Mouse (Mus musculus) intestine, embryonic 14.5 days (tissue): Measurements from ENCODE around the gene Cdkn1a. TPM values are rescaled to one million over a fixed set of nuclear protein-coding genes. Genes with fewer than 3 reads are reported as not detected.
A peak's percentile ranks its signal among the peaks of the same experiment; 100 is the strongest.

Experiments used
- ATAC-seq: fragments of 200-750 bp; cut with Nextera tagmentation; replicated peaks from 2 replicates; pipeline ENCODE4 v1.8.0; 2017; ENCODE audit warnings: low read depth, moderate number of reproducible peaks, moderate TSS enrichment, moderate library complexity; ENCODE audit not compliant: low FRiP score, low TSS enrichment
- DNase-seq: peaks from one replicate; pipeline ENCODE4 v3.0.0-alpha.2; 2018; ENCODE audit warnings: low spot score
- H3K27ac ChIP-seq: fragments of 300-500 bp; sonication (generic); 2 replicates; pipeline ENCODE4 v1.5.1; 2014; ENCODE audit warnings: low read depth, mild to moderate bottlenecking, control low read depth
- H3K27me3 ChIP-seq: fragments of 300-500 bp; sonication (generic); replicated peaks from 2 replicates; pipeline ENCODE4 v1.6.1; 2014; ENCODE audit warnings: low read length, control low read depth; ENCODE audit not compliant: control insufficient read depth, insufficient read depth
- H3K36me3 ChIP-seq: fragments of 300-500 bp; sonication (generic); 2 replicates; pipeline ENCODE4 v1.6.1; 2014; ENCODE audit warnings: low read length, control low read depth; ENCODE audit not compliant: control insufficient read depth, insufficient read depth
- H3K4me1 ChIP-seq: fragments of 300-500 bp; sonication (generic); replicated peaks from 2 replicates; pipeline ENCODE4 v1.6.1; 2014; ENCODE audit warnings: low read length, control low read depth, mixed read lengths; ENCODE audit not compliant: control insufficient read depth, insufficient read depth
- H3K4me2 ChIP-seq: fragments of 300-500 bp; sonication (generic); 2 replicates; pipeline ENCODE4 v1.6.1; 2014; ENCODE audit warnings: low read length
- H3K4me3 ChIP-seq: fragments of 300-500 bp; sonication (generic); 2 replicates; pipeline ENCODE4 v1.5.1; 2014; ENCODE audit warnings: low read depth, low read length, control low read depth, mixed read lengths
- H3K9ac ChIP-seq: fragments of 300-500 bp; sonication (generic); 2 replicates; pipeline ENCODE4 v1.6.1; 2014; ENCODE audit warnings: mild to moderate bottlenecking, low read length
- H3K9me3 ChIP-seq: fragments of 300-500 bp; sonication (generic); 2 replicates; pipeline ENCODE4 v1.6.1; 2016; ENCODE audit warnings: low read length, control low read depth; ENCODE audit not compliant: control insufficient read depth
- WGBS: fragments of 180-500 bp; shearing (Covaris S2); extraction: QIAGEN DNeasy Blood & Tissue Kit; methylation state at CpG from one replicate; pipeline ENCODE4 v1.1.7; 2014; 5-methylcytosine and 5-hydroxymethylcytosine counted together
- polyA plus RNA-seq: library from polyadenylated mRNA; unstranded; fragments of >200 nt; fragmentation: Nextera tagmentation; extraction: Ambion mirVana; gene quantifications from 2 replicates; pipeline ENCODE4 v1.2.1, GENCODE M21; 2014

Cdkn1a gene
- polyA plus RNA-seq, 1 experiment from 2014 or later, result 75.7 TPM

DNA sequence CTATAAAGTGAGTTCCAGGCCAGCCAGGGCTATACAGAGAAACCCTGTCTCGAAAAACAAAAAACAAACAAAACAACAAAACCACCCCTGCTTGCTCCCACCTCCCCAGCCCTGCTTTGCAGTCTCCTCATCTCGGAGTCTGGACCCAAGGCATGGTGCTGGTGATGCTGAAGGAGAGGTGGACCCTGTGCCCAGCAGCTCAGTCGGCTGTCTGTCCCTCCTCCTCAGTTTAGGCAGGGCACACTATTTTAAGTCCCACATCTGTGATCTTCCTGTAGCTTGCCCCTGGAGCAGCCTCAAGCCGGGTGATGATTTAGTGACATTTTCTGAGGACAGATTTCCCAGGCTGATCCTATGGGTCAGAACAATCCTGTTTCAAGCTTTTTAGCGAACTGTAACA is 35.2 kb upstream of the Cdkn1a start:
- no peak overlapping the region for H3K4me2 ChIP-seq
- no peaks in the 10 kb centered on the region for H3K9me3 ChIP-seq
- WGBS, result 65% methylated on average over 5 of the region's 5 CpGs
- ATAC-seq (no peak), DNase-seq (no peak)
- no peak overlapping the region for H3K4me3 ChIP-seq
- H3K27me3 ChIP-seq, result no peaks in the 10 kb centered on the region
- no peaks in the 10 kb centered on the region for H3K36me3 ChIP-seq
- H3K4me1 ChIP-seq, result peaks cover 31% of the 10 kb centered on the region
- H3K9ac ChIP-seq, result no peak overlapping the region
- no peak overlapping the region for H3K27ac ChIP-seq

DNA sequence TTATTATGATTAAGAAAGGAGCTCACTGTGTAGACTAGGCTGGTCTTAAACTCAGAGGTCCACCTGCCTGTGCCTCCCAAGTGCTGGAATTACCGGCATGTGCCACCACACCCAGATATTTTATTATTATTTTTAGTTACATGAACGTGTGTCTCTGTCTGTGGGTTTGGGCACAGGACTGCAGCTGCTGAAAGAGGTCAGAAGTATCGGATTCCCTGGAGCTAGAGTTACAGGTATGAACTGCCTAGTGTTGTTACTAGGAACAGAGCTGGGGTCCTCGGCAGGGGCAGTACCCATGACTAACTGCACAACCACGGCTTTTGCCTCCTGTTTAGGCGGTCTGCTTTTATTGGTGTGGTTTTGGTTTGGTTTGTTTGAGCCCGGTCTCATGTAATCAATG is 34.6 kb upstream of the Cdkn1a start:
- Histone ChIP-seq H3K4me2 (no peak overlapping the region), H3K27me3 (no peaks in the 10 kb centered on the region), H3K4me3 (no peak overlapping the region), H3K27ac (no peak overlapping the region), H3K9me3 (no peaks in the 10 kb centered on the region), H3K9ac (no peak overlapping the region), H3K4me1 (peaks cover 25% of the 10 kb centered on the region), H3K36me3 (no peaks in the 10 kb centered on the region)
- ATAC-seq (0 out of 2 replicates have a peak, but pooled peaks have one; percentile 45), DNase-seq (no peak)
- 10% methylated on average over 7 of the region's 7 CpGs for WGBS

DNA sequence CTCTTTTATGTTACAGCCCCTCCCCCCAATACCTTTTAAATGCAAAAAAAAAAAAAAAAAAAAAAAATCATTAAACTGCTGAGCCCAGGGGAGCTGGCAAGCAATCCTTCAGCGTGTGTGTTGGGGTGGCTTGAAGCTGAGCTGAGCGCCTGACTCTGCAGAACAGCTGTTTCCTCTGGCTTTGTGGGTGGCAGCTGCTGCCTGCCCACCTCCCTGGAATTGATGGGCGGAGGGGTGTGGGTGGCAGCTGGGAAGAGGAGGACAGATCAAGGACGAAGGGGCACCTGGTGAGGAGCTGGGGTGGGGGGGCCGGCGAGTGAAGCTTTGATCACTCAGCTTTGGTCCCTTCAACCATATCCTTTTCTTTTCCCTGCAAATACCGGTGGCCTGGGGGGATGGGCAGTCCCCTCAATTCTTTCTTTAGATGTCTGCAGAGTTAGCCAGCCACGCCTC is 34.1 kb upstream of the Cdkn1a start:
- DNase-seq (no peak), ATAC-seq (no peak)
- no peaks in the 10 kb centered on the region for H3K36me3 ChIP-seq
- peaks cover 24% of the 10 kb centered on the region for H3K4me1 ChIP-seq
- no peak overlapping the region for H3K9ac ChIP-seq
- no peak overlapping the region for H3K27ac ChIP-seq
- no peaks in the 10 kb centered on the region for H3K27me3 ChIP-seq
- no peaks in the 10 kb centered on the region for H3K9me3 ChIP-seq
- H3K4me3 ChIP-seq, result no peak overlapping the region
- WGBS, result 5% methylated on average over 8 of the region's 8 CpGs
- H3K4me2 ChIP-seq, result no peak overlapping the region

DNA sequence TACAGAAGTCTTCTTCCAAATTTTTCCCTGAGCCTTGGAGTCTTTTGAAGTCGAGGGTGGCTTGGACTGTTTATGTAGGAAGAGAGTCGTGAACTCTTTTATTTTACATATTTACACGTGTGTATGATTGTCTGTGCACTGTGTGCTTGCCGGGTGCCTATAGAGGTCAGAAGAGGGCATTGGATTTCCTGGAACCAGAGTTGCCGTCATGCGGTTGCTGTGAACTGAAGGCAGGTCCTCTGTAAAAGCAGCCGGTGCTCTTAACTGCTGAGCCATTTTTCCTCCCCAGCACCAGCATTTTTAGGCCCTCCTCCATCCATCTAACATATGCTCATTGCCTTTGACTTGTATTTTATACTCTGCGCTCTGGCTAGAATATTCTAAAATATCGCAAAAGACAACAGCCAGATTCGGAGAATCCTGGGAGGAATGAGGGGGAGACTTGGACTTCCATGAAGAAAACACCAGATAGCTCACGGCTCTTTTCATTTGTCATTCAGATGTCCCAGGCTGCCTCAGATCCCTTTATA is 33.4 kb upstream of the Cdkn1a start:
- DNase-seq, result no peak
- Histone ChIP-seq H3K27me3 (no peaks in the 10 kb centered on the region), H3K9me3 (no peaks in the 10 kb centered on the region), H3K36me3 (no peaks in the 10 kb centered on the region), H3K9ac (no peak overlapping the region), H3K4me1 (peaks cover 28% of the 10 kb centered on the region), H3K4me2 (no peak overlapping the region), H3K27ac (no peak overlapping the region), H3K4me3 (no peak overlapping the region)
- 76% methylated on average over 11 of the region's 11 CpGs for WGBS
- ATAC-seq, result no peak

DNA sequence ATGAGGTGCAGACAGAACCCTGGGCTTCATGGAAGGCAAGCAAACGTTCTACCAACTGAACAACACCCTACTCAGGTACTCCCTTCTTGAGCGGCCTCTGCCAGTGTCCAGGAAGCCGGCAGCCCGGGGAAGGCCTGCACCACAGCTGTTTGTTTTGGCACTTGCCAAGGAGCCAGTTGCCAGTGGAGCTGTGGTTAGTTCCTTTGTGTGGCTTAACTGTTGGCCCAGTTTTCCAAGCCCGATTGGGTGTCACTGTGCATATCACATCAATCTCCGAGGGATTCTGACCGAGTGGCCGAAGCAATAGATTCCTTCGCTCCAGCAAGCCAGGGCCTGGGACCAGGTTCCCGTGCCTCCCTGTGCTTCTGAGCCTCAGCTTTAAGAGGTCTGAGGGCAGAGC is 32.8 kb upstream of the Cdkn1a start:
- no peak for DNase-seq
- H3K36me3 ChIP-seq, result no peaks in the 10 kb centered on the region
- H3K27ac ChIP-seq, result no peak overlapping the region
- H3K4me3 ChIP-seq, result no peak overlapping the region
- no peak overlapping the region for H3K9ac ChIP-seq
- H3K4me2 ChIP-seq, result no peak overlapping the region
- no peaks in the 10 kb centered on the region for H3K9me3 ChIP-seq
- no peaks in the 10 kb centered on the region for H3K27me3 ChIP-seq
- no peak for ATAC-seq
- H3K4me1 ChIP-seq, result peaks cover 32% of the 10 kb centered on the region
- 82% methylated on average over 10 of the region's 10 CpGs for WGBS

DNA sequence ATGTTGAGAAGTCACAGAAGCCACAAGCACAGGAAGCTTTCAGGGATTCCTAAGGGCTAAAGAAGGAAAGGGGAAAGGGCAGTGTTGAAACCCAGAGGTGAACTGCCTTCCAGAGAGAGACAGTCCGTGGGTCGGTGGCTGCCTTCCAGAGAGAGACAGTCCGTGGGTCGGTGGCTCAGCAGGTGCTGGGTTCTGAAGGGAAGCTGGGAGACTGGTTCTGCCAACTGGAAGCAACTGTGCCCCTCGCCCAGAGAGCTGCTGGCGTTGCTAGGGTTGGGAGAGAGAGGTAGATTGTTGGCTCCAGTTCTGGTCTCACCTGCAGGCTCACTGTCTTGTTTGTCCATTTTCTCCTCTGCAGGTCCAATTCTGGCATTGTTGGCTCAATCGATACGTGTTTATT is 32.3 kb upstream of the Cdkn1a start:
- Histone ChIP-seq H3K4me3 (no peak overlapping the region), H3K9ac (no peak overlapping the region), H3K27me3 (no peaks in the 10 kb centered on the region), H3K4me2 (no peak overlapping the region), H3K4me1 (peaks cover 32% of the 10 kb centered on the region), H3K9me3 (no peaks in the 10 kb centered on the region), H3K36me3 (no peaks in the 10 kb centered on the region), H3K27ac (no peak overlapping the region)
- no peak for ATAC-seq
- DNase-seq, result no peak
- WGBS, result 76% methylated on average over 8 of the region's 8 CpGs

DNA sequence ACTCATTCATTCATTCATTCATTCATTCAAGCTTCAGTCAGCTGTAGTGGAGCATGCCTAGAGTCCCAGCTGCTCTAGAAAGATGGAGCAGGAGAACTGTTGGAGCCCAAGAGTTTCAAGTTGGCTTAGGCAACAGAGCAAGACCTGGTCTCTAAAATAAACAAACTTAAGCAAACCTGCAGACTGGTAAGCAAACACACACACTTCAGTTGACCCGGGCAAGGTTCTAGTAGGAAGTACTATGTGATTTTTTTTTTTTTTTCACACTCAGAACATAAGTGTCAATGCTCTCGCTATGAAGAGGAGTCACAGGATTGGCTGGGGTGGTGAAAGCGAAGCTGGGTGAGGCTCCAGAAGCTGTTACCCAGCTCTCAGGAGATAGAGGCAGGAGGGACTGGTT is 31.2 kb upstream of the Cdkn1a start:
- WGBS, result 62% methylated on average over 3 of the region's 3 CpGs
- Histone ChIP-seq H3K9me3 (no peaks in the 10 kb centered on the region), H3K4me1 (peaks cover 25% of the 10 kb centered on the region), H3K4me3 (no peak overlapping the region), H3K9ac (no peak overlapping the region), H3K27ac (no peak overlapping the region), H3K36me3 (no peaks in the 10 kb centered on the region), H3K27me3 (no peaks in the 10 kb centered on the region), H3K4me2 (no peak overlapping the region)
- no peak for ATAC-seq
- DNase-seq, result no peak

DNA sequence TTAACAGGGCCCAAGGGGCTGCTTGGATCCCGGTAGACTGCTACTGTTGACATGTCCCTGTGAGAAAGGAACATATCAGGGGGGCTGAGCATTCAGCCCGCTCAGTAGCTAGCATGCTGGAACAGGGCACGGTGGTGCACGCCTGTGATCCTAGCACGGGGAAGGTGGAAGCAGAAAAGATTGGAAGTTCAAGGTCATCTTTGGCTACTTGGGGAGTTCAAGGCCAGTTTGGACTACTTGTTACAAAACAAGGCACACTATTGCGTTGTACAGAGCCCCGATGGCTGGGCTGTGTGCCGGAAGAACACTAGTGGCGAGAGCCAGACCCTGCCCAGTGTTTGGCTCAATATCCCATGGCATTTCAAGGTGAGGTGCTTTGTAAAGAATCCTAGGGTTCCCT is 29.8 kb upstream of the Cdkn1a start:
- no peak overlapping the region for H3K9ac ChIP-seq
- ATAC-seq (no peak), DNase-seq (no peak)
- peaks cover 21% of the 10 kb centered on the region for H3K4me1 ChIP-seq
- H3K27ac ChIP-seq, result no peak overlapping the region
- H3K9me3 ChIP-seq, result no peaks in the 10 kb centered on the region
- 87% methylated on average over 9 of the region's 9 CpGs for WGBS
- H3K36me3 ChIP-seq, result no peaks in the 10 kb centered on the region
- no peak overlapping the region for H3K4me3 ChIP-seq
- no peak overlapping the region for H3K4me2 ChIP-seq
- H3K27me3 ChIP-seq, result no peaks in the 10 kb centered on the region
